Mouse (Mus musculus) cerebellum, adult 2 months (tissue): ENCODE measurements around the gene Dab2ip.

Experiments
- CTCF ChIP-seq: fragments of 200-500 bp; IDR thresholded peaks from 2 replicates; pipeline ENCODE4 v1.5.1; 2011; ENCODE audit warnings: low read depth, mild to moderate bottlenecking, control low read depth, low read length, moderate library complexity, borderline replicate concordance; ENCODE audit not compliant: insufficient read depth
- POLR2A ChIP-seq: fragments of 200-500 bp; IDR thresholded peaks from 2 replicates; pipeline ENCODE4 v1.6.1; 2011; ENCODE audit warnings: low read length, control low read depth, borderline replicate concordance; ENCODE audit not compliant: insufficient read depth

GRCm38 (mm10) chr2:35651297-35651731 lies 93.2 kb downstream of the Dab2ip start:
- TF ChIP-seq POLR2A = no peak
- peak; percentile 70 for TF ChIP-seq CTCF
